Mouse (Mus musculus): ENCODE data around the gene Adgrf3. TPM values are rescaled to one million over a fixed set of nuclear protein-coding genes. Genes with fewer than 3 reads are reported as not detected.
A peak's percentile ranks its signal among the peaks of the same experiment; 100 is the strongest.

Adgrf3 gene
- total RNA-seq, 2 experiments from 2014 or later, result 0.59 TPM; not detected in 1

GRCm38 (mm10) chr5:30152007-30152406, 53.5 kb downstream of the Adgrf3 start:
- DNase-seq, result peak; percentile 66 to 69

- DNase-seq, result no peak
These were observed 57.2 kb downstream of the Adgrf3 start for GRCm38 (mm10) chr5:30148133-30148920.

GRCm38 (mm10) chr5:30146526-30146925, 59.0 kb downstream of the Adgrf3 start:
- DNase-seq, result no peak

Small RNA genes within 50 kb of the gene (microRNA-seq; reads per million reads assigned to microRNA genes)
- gene Mir1960, result 12.5 to 18.1 reads per million in 2 experiments

Other genes starting within 250 kb of the Adgrf3 start
- gene Il6, start 192.6 kb downstream of the Adgrf3 start, total RNA-seq (2021), result not detected
- 1 to 10 TPM; 3.0 to 3.1 TPM for gene Tyms, start 132.1 kb downstream of the Adgrf3 start, total RNA-seq (2021)
- under 1 TPM in 1 of 2 experiments, not detected in 1; 0.10 TPM for gene Garem2, start 100.6 kb downstream of the Adgrf3 start, total RNA-seq (2021)
- gene 3110082J24Rik, start 99.6 kb downstream of the Adgrf3 start, total RNA-seq (2021), result not detected
- gene Hadha, start 50.6 kb downstream of the Adgrf3 start, total RNA-seq (2021), result 1,000 to 10,000 TPM; 1,388 to 1,426 TPM
- gene Hadhb, start 50.5 kb downstream of the Adgrf3 start, total RNA-seq (2021), result 1,000 to 10,000 TPM; 2,535 to 2,720 TPM
- gene Selenoi, start 26.9 kb upstream of the Adgrf3 start, total RNA-seq (2021), result 10 to 100 TPM; 16.6 to 18.5 TPM
- gene Drc1, start 75.7 kb upstream of the Adgrf3 start, total RNA-seq (2021), result under 1 TPM in 1 of 2 experiments, not detected in 1; 0.49 TPM